Mouse (Mus musculus): ENCODE measurements around the gene Hoxc10. TPM values are rescaled to one million over a fixed set of nuclear protein-coding genes. Genes with fewer than 3 reads are reported as not detected.

Gene Hoxc10
- polyA plus RNA-seq (2014; fragmentation: Nextera tagmentation; extraction: Ambion mirVana) = not detected in 2 replicates

GRCm38 (mm10) chr15:102966776-102967311, at the start of gene Hoxc10:
Gene Hoxc10, plus strand, starts transcription at chr15:102966796.
- Histone ChIP-seq H3K4me3 (ENCODE audit: low read depth, low read length) (peak within 1 kb of the TSS; percentile 17), H3K4me1 (ENCODE audit: control insufficient read depth, insufficient read depth, low read length) (no peaks in the 10 kb centered on the region), H3K36me3 (ENCODE audit: control insufficient read depth, insufficient read depth, low read length) (no peaks in the 10 kb centered on the region), H3K9ac (ENCODE audit: low read depth, low read length) (no peak within 1 kb of the TSS), H3K27me3 (replicated peaks; ENCODE audit: control insufficient read depth, insufficient read depth, low read length) (peaks cover 98% of the 10 kb centered on the region), H3K27ac (replicated peaks; ENCODE audit: low read depth, low read length) (no peak within 1 kb of the TSS), H3K4me2 (ENCODE audit: low read depth, low read length) (peak within 1 kb of the TSS; percentile 23), H3K9me3 (ENCODE audit: control insufficient read depth, low read length) (no peaks in the 10 kb centered on the region)
- WGBS = 4% methylated on average over 27 of the region's 27 CpGs
- DNase-seq (ENCODE audit: low spot score) (no peak), ATAC-seq (ENCODE audit: low read depth) (no peak)

- Histone ChIP-seq H3K36me3 (ENCODE audit: control insufficient read depth, insufficient read depth, low read length) (no peaks in the 10 kb centered on the region), H3K27me3 (replicated peaks; ENCODE audit: control insufficient read depth, insufficient read depth, low read length) (peaks cover 96% of the 10 kb centered on the region), H3K4me2 (ENCODE audit: low read depth, low read length) (no peak overlapping the region), H3K4me1 (ENCODE audit: control insufficient read depth, insufficient read depth, low read length) (no peaks in the 10 kb centered on the region), H3K9me3 (ENCODE audit: control insufficient read depth, low read length) (no peaks in the 10 kb centered on the region), H3K4me3 (ENCODE audit: low read depth, low read length) (no peak overlapping the region), H3K9ac (ENCODE audit: low read depth, low read length) (no peak overlapping the region), H3K27ac (replicated peaks; ENCODE audit: low read depth, low read length) (no peak overlapping the region)
- DNase-seq (ENCODE audit: low spot score) (no peak), ATAC-seq (ENCODE audit: low read depth) (no peak)
- under 1% methylated on average over 20 of the region's 20 CpGs for WGBS
Measured at GRCm38 (mm10) chr15:102917972-102918572, 48.5 kb upstream of the Hoxc10 start.

- ATAC-seq (ENCODE audit: low read depth) (no peak), DNase-seq (ENCODE audit: low spot score) (no peak)
- no peak overlapping the region for H3K9ac ChIP-seq (ENCODE audit: low read depth, low read length)
- no peak overlapping the region for H3K27ac ChIP-seq (replicated peaks; ENCODE audit: low read depth, low read length)
- peaks cover 96% of the 10 kb centered on the region for H3K27me3 ChIP-seq (replicated peaks; ENCODE audit: control insufficient read depth, insufficient read depth, low read length)
- H3K4me2 ChIP-seq (ENCODE audit: low read depth, low read length) = no peak overlapping the region
- H3K4me1 ChIP-seq (ENCODE audit: control insufficient read depth, insufficient read depth, low read length) = no peaks in the 10 kb centered on the region
- H3K36me3 ChIP-seq (ENCODE audit: control insufficient read depth, insufficient read depth, low read length) = no peaks in the 10 kb centered on the region
- 3% methylated on average over 7 of the region's 7 CpGs for WGBS
- H3K4me3 ChIP-seq (ENCODE audit: low read depth, low read length) = no peak overlapping the region
- H3K9me3 ChIP-seq (ENCODE audit: control insufficient read depth, low read length) = no peaks in the 10 kb centered on the region
Measured at GRCm38 (mm10) chr15:102918611-102919265, 47.9 kb upstream of the Hoxc10 start.

GRCm38 (mm10) chr15:102919336-102920180, 47.0 kb upstream of the Hoxc10 start:
- no peak for DNase-seq (ENCODE audit: low spot score)
- WGBS = 3% methylated on average over 12 of the region's 12 CpGs
- no peak overlapping the region for H3K9ac ChIP-seq (ENCODE audit: low read depth, low read length)
- no peaks in the 10 kb centered on the region for H3K9me3 ChIP-seq (ENCODE audit: control insufficient read depth, low read length)
- H3K4me2 ChIP-seq (ENCODE audit: low read depth, low read length) = no peak overlapping the region
- ATAC-seq (ENCODE audit: low read depth) = no peak
- H3K27me3 ChIP-seq (replicated peaks; ENCODE audit: control insufficient read depth, insufficient read depth, low read length) = peaks cover 97% of the 10 kb centered on the region
- no peaks in the 10 kb centered on the region for H3K36me3 ChIP-seq (ENCODE audit: control insufficient read depth, insufficient read depth, low read length)
- H3K27ac ChIP-seq (replicated peaks; ENCODE audit: low read depth, low read length) = no peak overlapping the region
- H3K4me3 ChIP-seq (ENCODE audit: low read depth, low read length) = no peak overlapping the region
- H3K4me1 ChIP-seq (ENCODE audit: control insufficient read depth, insufficient read depth, low read length) = no peaks in the 10 kb centered on the region

DNA sequence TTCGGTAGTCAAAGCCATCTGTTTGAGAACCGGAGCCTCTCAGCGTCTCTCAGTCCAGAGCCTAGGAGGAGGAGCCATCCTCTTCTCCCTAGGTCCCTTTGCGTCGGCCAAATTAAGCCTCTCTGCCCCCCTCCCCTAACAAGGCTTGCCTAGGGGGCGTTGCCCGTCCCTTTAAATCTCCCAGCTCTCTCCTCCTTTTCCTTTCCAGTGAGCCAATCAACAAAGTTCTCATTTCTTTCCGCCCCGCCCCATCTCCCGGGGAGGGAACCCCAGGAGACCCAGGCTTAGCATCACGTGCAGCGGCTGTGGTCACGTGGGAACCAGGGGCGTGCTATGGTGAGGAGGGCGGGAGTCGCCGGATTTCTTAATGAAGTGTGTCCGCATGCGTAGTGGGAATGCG, 46.0 kb upstream of the Hoxc10 start:
- WGBS = 1% methylated on average over 17 of the region's 20 CpGs
- Histone ChIP-seq H3K27me3 (replicated peaks; ENCODE audit: control insufficient read depth, insufficient read depth, low read length) (peaks cover 100% of the 10 kb centered on the region), H3K4me1 (ENCODE audit: control insufficient read depth, insufficient read depth, low read length) (no peaks in the 10 kb centered on the region), H3K9ac (ENCODE audit: low read depth, low read length) (no peak overlapping the region), H3K4me3 (ENCODE audit: low read depth, low read length) (peak overlapping the region; percentile 30), H3K9me3 (ENCODE audit: control insufficient read depth, low read length) (no peaks in the 10 kb centered on the region), H3K27ac (replicated peaks; ENCODE audit: low read depth, low read length) (no peak overlapping the region), H3K4me2 (ENCODE audit: low read depth, low read length) (peak overlapping the region; percentile 35), H3K36me3 (ENCODE audit: control insufficient read depth, insufficient read depth, low read length) (no peaks in the 10 kb centered on the region)
- DNase-seq (ENCODE audit: low spot score) = peak; percentile 88
- ATAC-seq (ENCODE audit: low read depth) = peak; percentile 86

DNA sequence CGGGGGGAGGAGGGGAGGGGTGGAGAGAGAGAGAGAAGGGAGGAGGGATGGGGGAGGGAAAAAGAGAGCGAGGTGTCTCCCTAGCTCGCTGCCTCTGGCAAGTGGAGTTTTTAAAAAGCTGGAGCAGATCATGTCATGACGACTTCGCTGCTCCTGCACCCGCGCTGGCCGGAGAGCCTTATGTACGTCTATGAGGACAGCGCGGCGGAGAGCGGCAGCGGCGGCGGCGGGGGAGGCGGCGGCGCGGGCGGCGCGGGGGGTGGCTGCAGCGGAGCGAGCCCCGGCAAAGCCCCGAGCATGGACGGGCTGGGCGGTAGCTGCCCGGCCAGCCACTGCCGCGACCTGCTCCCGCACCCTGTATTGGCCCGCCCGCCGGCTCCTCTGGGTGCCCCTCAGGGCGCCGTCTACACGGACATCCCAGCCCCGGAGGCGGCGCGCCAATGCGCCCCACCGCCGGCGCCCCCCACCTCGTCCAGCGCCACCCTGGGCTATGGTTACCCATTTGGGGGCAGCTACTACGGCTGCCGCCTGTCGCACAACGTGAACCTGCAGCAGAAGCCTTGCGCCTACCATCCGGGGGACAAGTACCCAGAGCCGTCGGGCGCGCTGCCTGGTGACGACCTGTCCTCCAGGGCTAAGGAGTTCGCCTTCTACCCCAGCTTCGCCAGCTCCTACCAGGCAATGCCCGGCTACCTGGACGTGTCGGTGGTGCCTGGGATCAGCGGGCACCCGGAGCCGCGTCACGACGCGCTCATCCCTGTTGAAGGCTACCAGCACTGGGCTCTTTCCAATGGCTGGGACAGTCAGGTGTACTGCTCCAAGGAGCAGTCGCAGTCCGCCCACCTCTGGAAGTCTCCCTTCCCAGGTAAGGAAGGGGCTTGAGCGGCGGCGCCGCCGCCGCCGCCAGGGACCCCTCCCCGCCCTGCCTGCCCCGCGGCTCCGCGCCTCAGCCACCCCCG, 45.3 kb upstream of the Hoxc10 start, which contains the start of gene Hoxc13:
Gene Hoxc13 (plus strand): TSS at position 51 of the 959 bp plus-strand sequence.
- Histone ChIP-seq H3K27me3 (replicated peaks; ENCODE audit: control insufficient read depth, insufficient read depth, low read length) (peaks cover 100% of the 10 kb centered on the region), H3K36me3 (ENCODE audit: control insufficient read depth, insufficient read depth, low read length) (no peaks in the 10 kb centered on the region), H3K4me1 (ENCODE audit: control insufficient read depth, insufficient read depth, low read length) (no peaks in the 10 kb centered on the region), H3K4me3 (ENCODE audit: low read depth, low read length) (peak within 1 kb of the TSS; percentile 30), H3K9ac (ENCODE audit: low read depth, low read length) (no peak within 1 kb of the TSS), H3K4me2 (ENCODE audit: low read depth, low read length) (peak within 1 kb of the TSS; percentile 35), H3K9me3 (ENCODE audit: control insufficient read depth, low read length) (no peaks in the 10 kb centered on the region), H3K27ac (replicated peaks; ENCODE audit: low read depth, low read length) (no peak within 1 kb of the TSS)
- ATAC-seq (ENCODE audit: low read depth) = peak; percentile 19; the same call in 1 of the 2 replicates
- WGBS = 2% methylated on average over 20 of the region's 88 CpGs
- peak; percentile 26 for DNase-seq (ENCODE audit: low spot score)

DNA sequence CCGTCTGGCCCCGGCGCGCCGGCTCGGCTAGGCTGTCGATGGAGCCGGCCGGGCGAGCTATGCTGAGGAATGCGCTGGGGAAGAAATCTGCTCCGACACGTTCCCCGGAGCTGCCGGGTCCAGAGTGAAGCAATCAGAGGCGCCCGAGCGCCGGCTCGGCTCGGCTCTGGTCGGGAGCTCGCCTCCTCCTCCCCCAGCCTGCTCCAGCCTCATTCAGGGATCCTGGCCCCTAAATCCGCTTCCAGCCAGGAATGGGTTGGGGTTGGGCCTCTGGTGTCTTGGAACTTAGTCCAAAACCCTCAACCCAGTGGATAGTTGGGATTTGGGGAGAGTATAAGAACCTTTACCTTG, 44.6 kb upstream of the Hoxc10 start:
- DNase-seq (ENCODE audit: low spot score) = peak; percentile 65
- Histone ChIP-seq H3K4me3 (ENCODE audit: low read depth, low read length) (peak overlapping the region; percentile 30), H3K4me1 (ENCODE audit: control insufficient read depth, insufficient read depth, low read length) (no peaks in the 10 kb centered on the region), H3K4me2 (ENCODE audit: low read depth, low read length) (peak overlapping the region; percentile 23; the same call in 1 of the 2 replicates), H3K9ac (ENCODE audit: low read depth, low read length) (no peak overlapping the region), H3K27ac (replicated peaks; ENCODE audit: low read depth, low read length) (no peak overlapping the region), H3K27me3 (replicated peaks; ENCODE audit: control insufficient read depth, insufficient read depth, low read length) (peaks cover 100% of the 10 kb centered on the region), H3K9me3 (ENCODE audit: control insufficient read depth, low read length) (no peaks in the 10 kb centered on the region), H3K36me3 (ENCODE audit: control insufficient read depth, insufficient read depth, low read length) (no peaks in the 10 kb centered on the region)
- 0% methylated on average over 3 of the region's 24 CpGs for WGBS
- peak; percentile 82 for ATAC-seq (ENCODE audit: low read depth)

All from embryonic facial prominence, embryonic 14.5 days (tissue).